Mouse (Mus musculus) C2C12 (cell line): ENCODE data around the gene S1pr4.

Experiments used
- CTCF ChIP-seq: IDR thresholded peaks from one replicate; pipeline ENCODE4 v1.5.1; 2011; ENCODE audit not compliant: control insufficient read depth, insufficient read depth, insufficient read length
- MAX ChIP-seq: IDR thresholded peaks from one replicate; pipeline ENCODE4 v1.6.1; 2011; ENCODE audit warnings: mild to moderate bottlenecking, control low read depth
- MYOG ChIP-seq: IDR thresholded peaks from one replicate; pipeline ENCODE4 v1.6.1; 2011; ENCODE audit not compliant: control insufficient read depth, insufficient read length; ENCODE audit errors: extremely low read depth
- USF1 ChIP-seq: IDR thresholded peaks from one replicate; pipeline ENCODE4 v1.6.1; 2011; ENCODE audit warnings: low read depth, mild to moderate bottlenecking, control low read depth, moderate library complexity

DNA sequence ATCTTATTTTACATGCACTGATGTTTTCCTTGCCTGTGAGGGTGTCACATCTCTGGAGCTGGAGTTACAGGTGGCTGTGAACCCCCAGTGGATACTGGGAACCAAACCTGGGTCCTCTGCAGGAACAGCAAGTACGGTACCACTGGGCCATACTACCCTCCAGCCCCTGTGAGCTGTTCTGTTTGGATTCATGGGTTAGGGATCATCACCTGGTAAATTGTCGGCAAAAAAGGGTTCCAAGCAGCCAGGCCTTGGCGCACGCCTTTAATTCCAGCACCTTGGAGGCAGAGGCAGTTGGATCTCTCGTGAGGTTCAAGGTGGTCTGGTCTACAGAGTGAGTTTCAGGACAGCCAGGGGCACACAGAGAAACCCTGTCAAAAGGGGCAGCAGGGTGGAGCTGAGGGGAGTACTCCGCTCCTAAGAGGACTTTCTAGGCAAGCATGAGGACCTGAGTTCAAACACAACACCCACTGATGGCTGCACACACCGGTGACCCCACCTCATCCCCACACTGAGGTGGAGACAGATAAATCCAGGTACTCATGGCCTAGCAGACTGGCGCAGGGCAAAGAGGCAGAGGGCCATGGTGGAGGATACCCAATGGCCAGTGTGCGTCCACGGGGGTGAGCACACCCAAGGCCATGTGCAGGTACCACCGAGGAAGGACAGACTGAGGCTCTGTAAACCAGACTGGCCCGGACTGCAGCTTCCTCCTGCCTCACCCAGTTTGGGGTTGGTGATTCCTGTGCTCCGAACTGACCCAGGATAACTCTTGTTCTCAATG is 47.0 kb upstream of the S1pr4 start:
- TF ChIP-seq CTCF (no peak), MYOG (no peak), USF1 (no peak), MAX (no peak)
